Mouse (Mus musculus): Measurements from ENCODE around the gene Triobp. TPM values are rescaled to one million over a fixed set of nuclear protein-coding genes. Genes with fewer than 3 reads are reported as not detected.

Gene Triobp
- polyA plus RNA-seq, 1 experiment from 2014 or later = 44.7 TPM

DNA sequence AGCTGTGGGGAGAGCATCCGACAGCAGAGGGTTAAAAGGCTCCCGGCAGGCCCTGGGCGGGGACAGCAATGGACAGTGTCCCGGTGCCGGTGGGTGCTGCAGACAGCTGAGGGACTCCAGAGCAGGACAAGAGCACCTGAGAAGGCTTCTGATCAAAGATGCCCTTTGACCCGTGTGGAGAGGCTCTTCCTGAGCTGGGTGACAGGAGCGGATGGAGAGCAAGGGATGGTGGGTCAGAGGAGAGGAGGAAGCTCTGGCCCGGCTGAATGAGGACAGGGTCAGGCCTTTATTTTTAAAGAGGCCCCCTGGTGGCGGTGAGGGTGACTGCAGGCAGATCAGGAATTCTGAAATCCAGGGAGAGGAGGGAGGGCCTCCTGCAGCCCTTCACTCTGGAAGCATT lies 4.9 kb upstream of the Triobp start:
- peak overlapping the region; percentile 60; the same call in 1 of the 2 replicates for H3K27ac ChIP-seq
- H3K9ac ChIP-seq = peak overlapping the region; percentile 68
- WGBS = 3% methylated on average over 9 of the region's 9 CpGs

DNA sequence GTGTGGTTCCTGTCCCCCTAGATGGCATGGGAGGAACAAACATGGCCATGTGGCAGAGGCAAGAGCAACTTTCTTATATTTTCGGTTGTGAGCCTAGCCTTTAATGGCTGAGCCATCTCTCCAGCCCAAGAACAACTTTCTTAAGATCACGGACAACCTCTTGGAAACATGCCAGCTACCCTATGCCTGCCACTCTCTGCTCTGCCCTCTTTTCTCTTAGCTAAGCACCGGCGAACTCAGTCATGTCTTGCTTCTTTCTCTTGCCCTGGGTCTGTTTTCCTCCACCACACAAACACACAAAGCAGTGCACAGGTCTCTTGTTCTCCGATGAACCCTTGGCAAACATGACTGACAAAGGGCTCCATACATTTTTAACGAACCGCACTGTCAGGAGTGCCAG lies 1.3 kb upstream of the Triobp start:
- no peaks in the 10 kb centered on the region for H3K27me3 ChIP-seq
- no peak overlapping the region for H3K4me3 ChIP-seq
- no peak overlapping the region for H3K4me2 ChIP-seq (replicated peaks)
- no peak overlapping the region for H3K9ac ChIP-seq
- H3K27ac ChIP-seq = no peak overlapping the region
- peaks cover 30% of the 10 kb centered on the region for H3K4me1 ChIP-seq
- H3K36me3 ChIP-seq = peaks cover 11% of the 10 kb centered on the region
- WGBS = 75% methylated on average over 7 of the region's 7 CpGs
- ATAC-seq (ENCODE audit: low FRiP score) = no peak
- no peaks in the 10 kb centered on the region for H3K9me3 ChIP-seq (replicated peaks)

More for the DNA sequence above, 4.9 kb upstream of the Triobp start:
- peak overlapping the region; percentile 54 for H3K4me2 ChIP-seq (replicated peaks)
- H3K4me3 ChIP-seq = peak overlapping the region; percentile 28
- peaks cover 38% of the 10 kb centered on the region for H3K36me3 ChIP-seq
- H3K27me3 ChIP-seq = no peaks in the 10 kb centered on the region
- H3K4me1 ChIP-seq = peaks cover 14% of the 10 kb centered on the region
- H3K9me3 ChIP-seq (replicated peaks) = no peaks in the 10 kb centered on the region
- ATAC-seq (ENCODE audit: low FRiP score) = peak; percentile 70

DNA sequence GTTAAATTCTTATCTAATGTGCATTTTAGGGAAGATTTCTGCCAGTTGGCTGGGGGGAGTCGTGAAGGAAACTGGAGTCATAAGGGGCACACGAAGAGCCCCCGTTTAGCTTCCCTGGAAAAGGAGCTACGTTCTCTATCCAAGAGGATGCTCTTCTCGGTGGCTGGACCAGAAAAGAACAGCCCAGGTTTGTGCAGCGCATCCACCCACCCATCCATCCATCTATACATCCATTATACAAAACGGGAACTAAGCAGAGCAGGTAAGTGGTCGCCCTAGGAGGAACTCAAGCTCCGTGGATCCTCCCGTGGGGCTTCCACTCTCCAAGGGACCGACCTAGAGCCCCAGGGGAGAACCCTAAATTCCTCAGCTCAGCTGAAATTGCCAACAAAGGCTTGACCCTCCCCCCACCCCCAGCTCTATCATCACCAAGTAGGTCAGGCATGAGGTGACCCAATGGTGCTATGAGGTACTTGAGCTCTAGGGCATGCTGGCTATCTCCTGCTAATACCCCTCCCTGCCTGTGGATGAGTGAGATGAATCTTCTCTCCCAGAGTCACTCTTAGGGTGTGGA lies 715 bp downstream of the Triobp start:
- Histone ChIP-seq H3K9me3 (replicated peaks) (no peaks in the 10 kb centered on the region), H3K4me3 (peak overlapping the region; percentile 58), H3K27ac (peak overlapping the region; percentile 77), H3K9ac (peak overlapping the region; percentile 78), H3K27me3 (no peaks in the 10 kb centered on the region), H3K36me3 (peaks cover 23% of the 10 kb centered on the region), H3K4me2 (replicated peaks) (peak overlapping the region; percentile 69), H3K4me1 (peaks cover 23% of the 10 kb centered on the region)
- WGBS = 3% methylated on average over 11 of the region's 11 CpGs
- peak; percentile 61 for ATAC-seq (ENCODE audit: low FRiP score)

DNA sequence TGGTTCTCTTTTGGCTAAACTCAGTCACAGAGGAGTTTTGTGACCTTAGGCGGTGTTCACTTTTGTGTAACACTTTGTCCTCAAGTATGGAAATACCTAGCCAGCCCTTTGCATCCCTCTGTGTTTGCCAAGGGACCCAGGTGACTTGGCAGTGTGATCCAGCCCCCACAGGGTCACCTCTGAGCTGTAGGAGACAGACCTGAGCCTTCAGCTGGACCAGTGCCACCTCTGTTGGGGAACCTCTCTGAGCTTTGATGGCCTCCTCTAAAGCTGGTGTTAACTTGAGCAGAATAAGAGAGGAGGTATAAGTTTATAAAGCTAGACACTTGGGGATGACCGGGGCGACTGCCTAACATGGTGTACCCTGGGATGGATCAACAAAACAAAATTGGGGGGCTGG lies 1.4 kb downstream of the Triobp start:
- 99% methylated on average over 3 of the region's 3 CpGs for WGBS
- no peaks in the 10 kb centered on the region for H3K9me3 ChIP-seq (replicated peaks)
- H3K27ac ChIP-seq = no peak overlapping the region
- H3K4me3 ChIP-seq = peak overlapping the region; percentile 58
- no peaks in the 10 kb centered on the region for H3K27me3 ChIP-seq
- peak overlapping the region; percentile 69 for H3K4me2 ChIP-seq (replicated peaks)
- ATAC-seq (ENCODE audit: low FRiP score) = no peak
- peaks cover 23% of the 10 kb centered on the region for H3K4me1 ChIP-seq
- H3K9ac ChIP-seq = no peak overlapping the region
- H3K36me3 ChIP-seq = peaks cover 30% of the 10 kb centered on the region

DNA sequence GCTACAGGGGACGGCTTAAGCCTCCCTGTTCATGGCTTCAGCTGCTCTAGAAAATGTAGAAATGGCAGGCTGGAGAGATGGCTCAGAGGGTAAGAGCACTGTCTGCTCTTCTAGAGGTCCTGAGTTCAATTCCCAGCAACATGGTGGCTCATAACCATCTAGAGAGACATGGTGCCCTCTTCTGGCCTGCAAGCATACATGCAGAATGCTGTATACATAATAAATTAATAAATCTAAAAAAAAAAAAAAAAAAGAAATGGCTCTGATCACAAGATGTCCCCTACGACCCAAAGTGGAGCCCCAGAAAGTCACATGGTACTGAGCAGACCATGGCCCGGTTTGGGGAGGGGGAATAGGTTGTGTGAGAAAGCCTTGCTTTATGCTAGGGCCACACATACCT lies 8.1 kb downstream of the Triobp start:
- no peak overlapping the region for H3K4me2 ChIP-seq (replicated peaks)
- no peaks in the 10 kb centered on the region for H3K27me3 ChIP-seq
- 75% methylated on average over 3 of the region's 3 CpGs for WGBS
- peaks cover 66% of the 10 kb centered on the region for H3K36me3 ChIP-seq
- ATAC-seq (ENCODE audit: low FRiP score) = no peak
- peaks cover 7% of the 10 kb centered on the region; the same call in 1 of the 2 replicates for H3K4me1 ChIP-seq
- H3K27ac ChIP-seq = no peak overlapping the region
- H3K4me3 ChIP-seq = no peak overlapping the region
- no peaks in the 10 kb centered on the region for H3K9me3 ChIP-seq (replicated peaks)
- H3K9ac ChIP-seq = no peak overlapping the region

DNA sequence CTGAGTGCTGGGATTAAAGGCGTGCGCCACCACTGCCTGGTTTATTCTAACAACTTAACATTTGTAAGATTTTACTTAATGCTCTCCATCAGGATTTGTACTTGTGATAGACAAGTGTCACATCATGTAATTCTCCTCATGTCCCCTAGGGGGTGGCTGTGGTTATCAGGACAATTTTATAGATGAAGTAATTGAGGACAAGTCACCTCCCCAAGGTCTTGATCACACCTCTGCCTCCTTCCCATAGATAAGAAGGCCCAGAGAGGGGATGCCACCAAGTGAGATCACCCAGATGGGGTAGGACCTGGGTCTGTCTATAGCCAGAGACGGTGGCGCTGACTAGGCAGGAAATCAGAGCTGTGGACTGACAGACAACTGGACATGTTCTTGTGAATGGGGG lies 8.8 kb downstream of the Triobp start:
- WGBS = 84% methylated on average over 4 of the region's 4 CpGs

DNA sequence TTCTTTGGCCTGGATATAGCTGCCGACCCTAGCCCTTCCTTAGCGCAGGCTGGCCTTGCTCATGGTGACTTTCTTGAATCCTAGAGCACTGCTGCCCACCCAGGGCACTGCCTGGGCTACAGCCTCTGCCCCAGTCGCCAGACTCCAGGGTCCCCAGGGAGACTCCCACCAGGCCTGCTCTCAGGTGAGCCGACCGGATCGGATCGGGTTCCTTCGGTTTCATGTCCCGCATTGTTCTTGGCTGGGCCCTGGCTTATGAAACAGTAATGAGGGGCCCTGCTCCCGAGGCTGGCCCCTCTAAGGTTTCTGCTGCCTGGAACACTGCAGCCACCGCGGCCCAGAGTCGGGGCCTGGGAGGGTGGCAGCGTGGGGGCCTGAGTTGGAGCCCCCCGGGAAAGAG lies 9.5 kb downstream of the Triobp start:
- H3K36me3 ChIP-seq = peaks cover 66% of the 10 kb centered on the region
- H3K4me2 ChIP-seq (replicated peaks) = no peak overlapping the region
- 0 out of 2 replicates have a peak overlapping the region, but pooled peaks have one; percentile 2 for H3K27ac ChIP-seq
- no peaks in the 10 kb centered on the region for H3K27me3 ChIP-seq
- H3K9me3 ChIP-seq (replicated peaks) = no peaks in the 10 kb centered on the region
- no peak overlapping the region for H3K4me3 ChIP-seq
- 0 out of 2 replicates have a peak overlapping the region, but pooled peaks have one; percentile 41 for H3K9ac ChIP-seq
- peaks cover 3% of the 10 kb centered on the region; the same call in 1 of the 2 replicates for H3K4me1 ChIP-seq
- WGBS = 68% methylated on average over 15 of the region's 15 CpGs
- ATAC-seq (ENCODE audit: low FRiP score) = no peak

More for the DNA sequence above, 8.8 kb downstream of the Triobp start:
- Histone ChIP-seq H3K9me3 (replicated peaks) (no peaks in the 10 kb centered on the region), H3K36me3 (peaks cover 67% of the 10 kb centered on the region), H3K4me2 (replicated peaks) (no peak overlapping the region), H3K4me1 (peaks cover 3% of the 10 kb centered on the region; the same call in 1 of the 2 replicates), H3K9ac (no peak overlapping the region), H3K27me3 (no peaks in the 10 kb centered on the region), H3K27ac (no peak overlapping the region), H3K4me3 (no peak overlapping the region)
- ATAC-seq (ENCODE audit: low FRiP score) = no peak

DNA sequence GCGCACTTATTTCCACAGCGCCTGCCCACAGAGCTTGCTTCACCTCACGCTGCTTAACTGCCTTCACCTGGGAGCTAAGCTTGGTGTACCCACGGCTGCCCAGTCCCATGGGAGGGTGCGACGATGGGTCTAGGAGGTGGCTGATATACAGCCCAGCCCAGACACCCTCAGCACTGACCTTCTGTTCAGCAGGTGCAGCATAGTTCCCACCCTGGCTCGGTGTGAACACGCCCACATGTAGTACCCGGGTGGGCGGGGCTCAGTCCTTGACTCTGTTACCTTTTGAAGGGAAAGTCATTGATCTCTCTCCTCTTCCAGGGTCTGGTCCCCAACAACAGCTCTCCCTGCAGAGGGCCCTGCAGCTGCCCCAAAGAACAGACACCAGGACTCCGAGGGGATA lies 12.0 kb downstream of the Triobp start:
- Histone ChIP-seq H3K9me3 (replicated peaks) (no peaks in the 10 kb centered on the region), H3K27ac (no peak overlapping the region), H3K4me2 (replicated peaks) (no peak overlapping the region), H3K4me3 (no peak overlapping the region), H3K27me3 (no peaks in the 10 kb centered on the region), H3K9ac (no peak overlapping the region), H3K36me3 (peaks cover 51% of the 10 kb centered on the region), H3K4me1 (peaks cover 3% of the 10 kb centered on the region; the same call in 1 of the 2 replicates)
- 91% methylated on average over 11 of the region's 11 CpGs for WGBS
- ATAC-seq (ENCODE audit: low FRiP score) = no peak

DNA sequence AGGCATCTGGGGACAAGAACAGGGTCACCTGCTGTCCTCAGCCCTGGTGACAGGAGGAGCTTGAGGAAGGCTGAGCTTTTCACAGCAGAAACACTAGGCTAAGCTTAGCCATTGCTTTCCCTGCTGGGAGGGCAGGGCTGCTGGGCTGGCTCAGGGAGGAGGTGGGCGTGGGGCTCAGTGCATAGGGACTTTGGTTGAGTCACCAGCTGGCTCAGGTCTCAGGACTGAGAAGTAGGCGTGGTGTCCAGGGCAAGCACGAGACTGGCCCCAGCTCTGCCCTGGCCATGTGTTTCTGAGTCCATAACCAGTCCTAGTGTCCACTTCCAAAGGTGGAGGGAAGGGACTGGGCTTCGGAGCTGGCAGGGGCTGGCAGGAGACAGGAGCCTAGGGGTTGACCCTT lies 12.6 kb downstream of the Triobp start:
- ATAC-seq (ENCODE audit: low FRiP score) = no peak
- H3K27me3 ChIP-seq = no peaks in the 10 kb centered on the region
- H3K4me2 ChIP-seq (replicated peaks) = no peak overlapping the region
- H3K9me3 ChIP-seq (replicated peaks) = no peaks in the 10 kb centered on the region
- H3K4me1 ChIP-seq = peaks cover 3% of the 10 kb centered on the region; the same call in 1 of the 2 replicates
- peaks cover 48% of the 10 kb centered on the region for H3K36me3 ChIP-seq
- WGBS = 78% methylated on average over 4 of the region's 4 CpGs
- H3K4me3 ChIP-seq = no peak overlapping the region
- no peak overlapping the region for H3K27ac ChIP-seq
- H3K9ac ChIP-seq = no peak overlapping the region

DNA sequence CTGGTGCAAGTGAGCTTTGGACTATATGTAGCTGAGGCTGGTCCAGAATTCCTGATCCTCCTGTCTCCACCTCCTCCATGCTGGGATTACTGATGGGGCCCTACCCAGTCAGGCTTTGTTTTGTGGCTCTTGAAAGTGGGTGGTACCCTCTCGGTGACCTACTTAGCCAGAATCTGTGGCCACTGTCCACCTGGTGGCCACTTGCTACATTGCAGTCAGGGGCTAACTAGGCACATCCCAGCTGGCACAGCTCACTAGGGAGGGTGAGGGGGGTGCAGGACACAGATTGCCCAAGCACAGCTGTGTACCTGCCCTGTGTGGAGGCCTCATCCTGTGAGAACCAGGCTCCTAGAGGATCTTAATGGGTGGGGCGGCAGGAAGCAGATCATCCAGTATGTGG lies 15.4 kb downstream of the Triobp start:
- H3K36me3 ChIP-seq = peaks cover 52% of the 10 kb centered on the region
- no peak overlapping the region for H3K4me3 ChIP-seq
- no peaks in the 10 kb centered on the region for H3K9me3 ChIP-seq (replicated peaks)
- no peak overlapping the region for H3K4me2 ChIP-seq (replicated peaks)
- H3K27ac ChIP-seq = no peak overlapping the region
- ATAC-seq (ENCODE audit: low FRiP score) = peak; percentile 43
- H3K27me3 ChIP-seq = no peaks in the 10 kb centered on the region
- WGBS = 33% methylated on average over 2 of the region's 2 CpGs
- H3K4me1 ChIP-seq = no peaks in the 10 kb centered on the region
- no peak overlapping the region for H3K9ac ChIP-seq

DNA sequence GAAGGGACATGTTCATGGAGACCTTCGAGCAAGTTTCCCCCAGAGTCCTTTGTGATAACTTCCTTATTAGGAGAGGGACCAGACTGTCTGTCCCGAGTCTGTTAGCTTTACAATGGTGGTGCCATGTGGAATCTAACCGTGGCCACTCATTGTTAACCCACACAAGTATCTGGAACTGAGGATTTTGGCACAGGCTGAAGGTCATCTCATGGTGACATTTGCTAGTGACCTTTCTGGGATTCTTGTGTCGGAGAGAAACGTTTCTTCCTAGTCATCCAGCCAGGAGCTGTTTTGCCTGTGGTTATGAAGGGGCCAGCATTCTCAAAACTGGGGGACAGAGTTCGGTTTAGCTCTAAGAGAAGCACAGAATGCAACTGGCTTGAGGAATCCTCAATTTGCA lies 24.1 kb downstream of the Triobp start:
- no peaks in the 10 kb centered on the region for H3K4me1 ChIP-seq
- no peaks in the 10 kb centered on the region for H3K27me3 ChIP-seq
- H3K4me2 ChIP-seq (replicated peaks) = no peak overlapping the region
- no peak overlapping the region for H3K4me3 ChIP-seq
- H3K9me3 ChIP-seq (replicated peaks) = no peaks in the 10 kb centered on the region
- no peak overlapping the region for H3K27ac ChIP-seq
- no peak for ATAC-seq (ENCODE audit: low FRiP score)
- H3K36me3 ChIP-seq = peaks cover 36% of the 10 kb centered on the region
- H3K9ac ChIP-seq = no peak overlapping the region
- WGBS = 75% methylated on average over 6 of the region's 6 CpGs

DNA sequence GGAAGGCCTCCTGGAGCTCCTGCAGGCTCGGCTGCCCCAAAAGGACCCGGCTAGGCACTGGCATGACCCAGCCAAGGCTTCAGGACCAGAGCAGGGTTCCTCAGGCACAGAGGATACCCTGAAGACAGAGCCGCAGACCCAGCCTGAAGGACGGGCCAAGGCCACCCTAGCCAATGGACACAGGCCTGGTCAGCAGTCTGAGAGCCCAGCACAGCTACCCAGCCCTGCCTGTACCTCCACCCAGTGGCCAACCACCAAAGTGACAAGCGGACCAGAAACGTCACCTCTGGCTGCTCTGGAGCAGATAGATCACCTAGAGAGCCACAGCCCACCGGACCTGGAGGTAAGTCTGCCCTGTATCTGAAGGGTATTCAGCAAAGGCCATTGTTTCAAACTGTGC lies 26.4 kb downstream of the Triobp start:
- Histone ChIP-seq H3K27ac (no peak overlapping the region), H3K4me2 (replicated peaks) (no peak overlapping the region), H3K27me3 (no peaks in the 10 kb centered on the region), H3K4me1 (peaks cover 11% of the 10 kb centered on the region), H3K9me3 (replicated peaks) (no peaks in the 10 kb centered on the region), H3K36me3 (peaks cover 17% of the 10 kb centered on the region), H3K4me3 (no peak overlapping the region), H3K9ac (no peak overlapping the region)
- no peak for ATAC-seq (ENCODE audit: low FRiP score)
- 73% methylated on average over 7 of the region's 7 CpGs for WGBS

DNA sequence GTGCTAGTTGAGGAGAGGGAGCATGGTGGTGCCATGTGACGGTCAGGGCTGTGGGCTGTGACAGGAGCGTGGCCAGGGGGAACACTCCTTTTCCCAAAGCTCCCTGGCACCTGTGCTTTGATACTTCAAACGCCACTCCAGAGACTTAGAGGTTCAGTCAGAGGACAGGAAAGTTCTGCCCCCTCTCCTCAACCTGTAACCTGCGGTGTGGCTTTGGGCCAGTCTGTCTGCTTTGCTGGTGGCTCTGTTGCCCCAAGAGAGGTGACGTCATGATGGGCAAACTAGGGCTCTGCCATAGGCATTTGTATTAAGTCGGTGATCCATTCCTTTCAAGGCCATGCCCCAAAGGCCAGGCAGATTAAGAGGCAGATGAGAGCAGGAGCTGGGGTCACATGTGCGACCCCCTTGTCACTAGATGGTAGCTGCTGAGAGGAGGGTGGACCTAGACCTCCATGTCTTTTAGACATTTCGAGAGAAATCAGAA lies 30.2 kb downstream of the Triobp start:
- 0 out of 2 replicates have a peak, but pooled peaks cover 9% of the 10 kb centered on the region for H3K36me3 ChIP-seq
- WGBS = 92% methylated on average over 8 of the region's 8 CpGs

More for the DNA sequence above, 30.2 kb downstream of the Triobp start:
- Histone ChIP-seq H3K4me1 (peaks cover 19% of the 10 kb centered on the region), H3K4me3 (no peak overlapping the region), H3K4me2 (replicated peaks) (no peak overlapping the region), H3K27ac (no peak overlapping the region), H3K27me3 (no peaks in the 10 kb centered on the region), H3K9me3 (replicated peaks) (no peaks in the 10 kb centered on the region), H3K9ac (no peak overlapping the region)
- ATAC-seq (ENCODE audit: low FRiP score) = no peak
